Mouse (Mus musculus) megakaryocyte-erythroid progenitor cell, adult 5-6 weeks (primary cell): ENCODE measurements around the gene Gm8660. TPM values are rescaled to one million over a fixed set of nuclear protein-coding genes. Genes with fewer than 3 reads are reported as not detected.
"Not testable (repeated sequence)": the region's sequence is repeated elsewhere in the genome, so short reads cannot be mapped to it uniquely, and the experiment has no call there.

Source experiments
- ATAC-seq: replicated peaks from 2 replicates; pipeline ENCODE4 v1.8.0; 2016; ENCODE audit warnings: mild to moderate bottlenecking, inconsistent platforms; ENCODE audit not compliant: severe bottlenecking, poor library complexity, low FRiP score, low TSS enrichment
- total RNA-seq, 2 experiments: library from RNA; stranded (forward) in 1 of 2; stranded (reverse) in 1 of 2; fragments of 200-1000, 215-1000 nt in 1 of 2; fragments of >200 nt in 1 of 2; fragmentation: Nextera tagmentation in 1 of 2; gene quantifications; 2 replicates each; pipeline ENCODE4 v1.2.3; 2014 to 2017

Gm8660 gene
- total RNA-seq (2014; fragmentation: Nextera tagmentation) (not detected in 2 replicates), total RNA-seq (2017) (not detected in 2 replicates)

GRCm38 (mm10) chr7:22370939-22371338 is at the start of gene Gm8660:
TSS of gene Gm8660 (minus strand) at chr7:22371039.
- not testable (repeated sequence) for ATAC-seq

GRCm38 (mm10) chr7:22413283-22413682 is 42.4 kb upstream of the Gm8660 start, which contains the start of gene Vmn1r148:
TSS of gene Vmn1r148 (plus strand) at chr7:22413583.
- ATAC-seq = not testable (repeated sequence)

GRCm38 (mm10) chr7:22329617-22330016 is 41.2 kb downstream of the Gm8660 start, which contains the start of gene Gm4187:
TSS of gene Gm4187 (minus strand) at chr7:22329717.
- not testable (repeated sequence) for ATAC-seq

Other genes with a start within 250 kb of the Gm8660 start
- not detected in 2 replicates for gene Gm10666, start 236.3 kb downstream of the Gm8660 start, total RNA-seq (2014; fragmentation: Nextera tagmentation)
- not detected in 2 replicates for gene Gm10666, start 236.3 kb downstream of the Gm8660 start, total RNA-seq (2017)
- not detected in 2 replicates for gene Vmn1r142, start 207.0 kb downstream of the Gm8660 start, total RNA-seq (2014; fragmentation: Nextera tagmentation)
- not detected in 2 replicates for gene Vmn1r142, start 207.0 kb downstream of the Gm8660 start, total RNA-seq (2017)
- gene Vmn1r143, start 181.7 kb downstream of the Gm8660 start, total RNA-seq (2014; fragmentation: Nextera tagmentation) = not detected in 2 replicates
- gene Vmn1r143, start 181.7 kb downstream of the Gm8660 start, total RNA-seq (2017) = not detected in 2 replicates
- gene Gm8653, start 169.8 kb downstream of the Gm8660 start, total RNA-seq (2014; fragmentation: Nextera tagmentation) = not detected in 2 replicates
- not detected in 2 replicates for gene Gm8653, start 169.8 kb downstream of the Gm8660 start, total RNA-seq (2017)
- gene Gm8453, start 141.6 kb downstream of the Gm8660 start, total RNA-seq (2014; fragmentation: Nextera tagmentation) = not detected in 2 replicates
- gene Gm8453, start 141.6 kb downstream of the Gm8660 start, total RNA-seq (2017) = not detected in 2 replicates
- gene Gm4187, start 41.3 kb downstream of the Gm8660 start, total RNA-seq (2014; fragmentation: Nextera tagmentation) = not detected in 2 replicates
- not detected in 2 replicates for gene Gm4187, start 41.3 kb downstream of the Gm8660 start, total RNA-seq (2017)
- gene Vmn1r148, start 42.5 kb upstream of the Gm8660 start, total RNA-seq (2014; fragmentation: Nextera tagmentation) = not detected in 2 replicates
- not detected in 2 replicates for gene Vmn1r148, start 42.5 kb upstream of the Gm8660 start, total RNA-seq (2017)
- gene Vmn1r149, start 67.2 kb upstream of the Gm8660 start, total RNA-seq (2014; fragmentation: Nextera tagmentation) = not detected in 2 replicates
- not detected in 2 replicates for gene Vmn1r149, start 67.2 kb upstream of the Gm8660 start, total RNA-seq (2017)
- gene Gm10665, start 93.0 kb upstream of the Gm8660 start, total RNA-seq (2014; fragmentation: Nextera tagmentation) = not detected in 2 replicates
- not detected in 2 replicates for gene Gm10665, start 93.0 kb upstream of the Gm8660 start, total RNA-seq (2017)
- gene Vmn1r151, start 128.6 kb upstream of the Gm8660 start, total RNA-seq (2014; fragmentation: Nextera tagmentation) = not detected in 2 replicates
- gene Vmn1r151, start 128.6 kb upstream of the Gm8660 start, total RNA-seq (2017) = not detected in 2 replicates
- not detected in 2 replicates for gene Vmn1r152, start 151.9 kb upstream of the Gm8660 start, total RNA-seq (2014; fragmentation: Nextera tagmentation)
- not detected in 2 replicates for gene Vmn1r152, start 151.9 kb upstream of the Gm8660 start, total RNA-seq (2017)
- not detected in 2 replicates for gene Gm8677, start 163.8 kb upstream of the Gm8660 start, total RNA-seq (2014; fragmentation: Nextera tagmentation)
- gene Gm8677, start 163.8 kb upstream of the Gm8660 start, total RNA-seq (2017) = not detected in 2 replicates
- gene Gm4201, start 194.3 kb upstream of the Gm8660 start, total RNA-seq (2014; fragmentation: Nextera tagmentation) = not detected in 2 replicates
- gene Gm4201, start 194.3 kb upstream of the Gm8660 start, total RNA-seq (2017) = not detected in 2 replicates
- gene Gm4565, start 217.1 kb upstream of the Gm8660 start, total RNA-seq (2014; fragmentation: Nextera tagmentation) = not detected in 2 replicates
- gene Gm4565, start 217.1 kb upstream of the Gm8660 start, total RNA-seq (2017) = not detected in 2 replicates